Mouse (Mus musculus) G1E (cell line): Measurements from ENCODE around the gene Tuba8.

Source experiments
- CTCF ChIP-seq: IDR thresholded peaks from 2 replicates; pipeline ENCODE4 v1.5.1; 2012; ENCODE audit warnings: low read depth, low read length, inconsistent platforms, mixed read lengths
- GATA1 ChIP-seq: IDR thresholded peaks from 2 replicates; pipeline ENCODE4 v1.6.1; 2012; ENCODE audit warnings: borderline replicate concordance, low read length, inconsistent platforms, mixed read lengths
- GATA2 ChIP-seq: IDR thresholded peaks from 2 replicates; pipeline ENCODE4 v1.6.1; 2012; ENCODE audit warnings: low read depth, low read length, inconsistent platforms, borderline replicate concordance
- TAL1 ChIP-seq: conservative IDR thresholded peaks from 2 replicates; pipeline ENCODE4 v1.6.1; 2012; ENCODE audit warnings: low read depth, low read length, inconsistent platforms, mixed read lengths

DNA sequence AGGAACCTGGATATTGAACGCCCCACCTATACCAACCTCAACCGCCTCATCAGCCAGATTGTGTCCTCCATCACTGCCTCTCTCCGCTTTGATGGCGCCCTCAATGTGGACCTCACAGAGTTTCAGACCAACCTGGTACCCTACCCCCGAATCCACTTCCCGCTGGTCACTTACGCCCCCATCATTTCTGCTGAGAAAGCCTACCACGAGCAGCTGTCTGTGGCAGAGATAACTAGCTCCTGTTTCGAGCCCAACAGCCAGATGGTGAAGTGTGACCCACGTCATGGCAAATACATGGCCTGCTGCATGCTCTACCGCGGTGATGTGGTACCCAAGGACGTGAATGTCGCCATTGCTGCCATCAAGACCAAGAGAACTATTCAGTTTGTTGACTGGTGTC is 12.5 kb downstream of the Tuba8 start:
- TF ChIP-seq CTCF (no peak), TAL1 (no peak), GATA1 (no peak), GATA2 (no peak)
